Mouse (Mus musculus) ES-E14 (cell line): Measurements from ENCODE around the gene Xrcc6.

Source experiments
- CHD2 ChIP-seq: IDR thresholded peaks from 2 replicates; pipeline ENCODE4 v1.6.1; 2014; ENCODE audit warnings: mild to moderate bottlenecking, low read depth, low read length, inconsistent platforms
- HCFC1 ChIP-seq: IDR thresholded peaks from 2 replicates; pipeline ENCODE4 v1.6.1; 2012; ENCODE audit warnings: low read length, inconsistent platforms, borderline replicate concordance; ENCODE audit not compliant: insufficient read depth
- MAFK ChIP-seq: IDR thresholded peaks from 2 replicates; pipeline ENCODE4 v1.6.1; 2014; ENCODE audit warnings: mild to moderate bottlenecking, low read depth, low read length, inconsistent platforms; ENCODE audit not compliant: insufficient read depth
- ZC3H11A ChIP-seq: IDR thresholded peaks from 2 replicates; pipeline ENCODE4 v1.6.1; 2012; ENCODE audit warnings: low read depth, mild to moderate bottlenecking, inconsistent platforms, low read length, borderline replicate concordance
- ZNF384 ChIP-seq: IDR thresholded peaks from 2 replicates; pipeline ENCODE4 v1.6.1; 2012; ENCODE audit warnings: low read depth, low read length, inconsistent platforms

- no peak for TF ChIP-seq MAFK
- TF ChIP-seq HCFC1, result no peak
- no peak for TF ChIP-seq CHD2
- TF ChIP-seq ZC3H11A, result no peak
- TF ChIP-seq ZNF384, result no peak
Observed at GRCm38 (mm10) chr15:81958906-81959305, 28.7 kb upstream of the Xrcc6 start.
